Mouse (Mus musculus) liver, postnatal 0 days (tissue): Measurements from ENCODE around the gene Ppp1r11.

Source experiments
- CTCF ChIP-seq: sonication (generic); IDR thresholded peaks from 2 replicates; pipeline ENCODE4 v1.5.1; 2016; ENCODE audit warnings: antibody characterized with exemption, low read depth
- EP300 ChIP-seq: IDR thresholded peaks from 2 replicates; pipeline ENCODE4 v1.6.1; 2016; ENCODE audit warnings: antibody characterized with exemption, low read depth, mild to moderate bottlenecking

DNA sequence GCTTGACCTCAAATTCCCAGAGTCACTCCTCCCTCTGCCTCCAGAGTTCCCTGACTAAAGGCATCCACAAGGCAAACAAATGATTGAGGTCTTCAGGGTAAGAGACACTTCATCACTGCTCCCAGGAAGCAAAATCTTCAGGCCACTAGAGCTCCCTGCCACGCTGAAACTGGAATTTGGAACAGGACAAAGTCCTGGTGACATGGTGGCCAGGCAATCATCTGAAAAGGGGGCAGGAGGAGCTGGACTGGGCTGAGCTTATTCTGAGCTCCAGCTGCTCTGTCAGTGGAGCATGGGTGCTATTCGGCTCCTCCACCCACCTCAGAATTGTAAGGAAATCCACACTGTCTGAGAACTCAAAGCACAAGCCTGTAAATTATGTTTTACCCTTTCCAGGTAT lies 39.5 kb downstream of the Ppp1r11 start:
- TF ChIP-seq CTCF (no peak), EP300 (no peak)
